Mouse (Mus musculus) fibroblast of lung, adult 2 months (primary cell): Measurements from ENCODE around the gene Cfap298.

ENCODE experiments used
- DNase-seq: peaks from one replicate; pipeline ENCODE4 v3.0.0-alpha.2; 2011; ENCODE audit warnings: low read depth

Gene Cfap298

DNA sequence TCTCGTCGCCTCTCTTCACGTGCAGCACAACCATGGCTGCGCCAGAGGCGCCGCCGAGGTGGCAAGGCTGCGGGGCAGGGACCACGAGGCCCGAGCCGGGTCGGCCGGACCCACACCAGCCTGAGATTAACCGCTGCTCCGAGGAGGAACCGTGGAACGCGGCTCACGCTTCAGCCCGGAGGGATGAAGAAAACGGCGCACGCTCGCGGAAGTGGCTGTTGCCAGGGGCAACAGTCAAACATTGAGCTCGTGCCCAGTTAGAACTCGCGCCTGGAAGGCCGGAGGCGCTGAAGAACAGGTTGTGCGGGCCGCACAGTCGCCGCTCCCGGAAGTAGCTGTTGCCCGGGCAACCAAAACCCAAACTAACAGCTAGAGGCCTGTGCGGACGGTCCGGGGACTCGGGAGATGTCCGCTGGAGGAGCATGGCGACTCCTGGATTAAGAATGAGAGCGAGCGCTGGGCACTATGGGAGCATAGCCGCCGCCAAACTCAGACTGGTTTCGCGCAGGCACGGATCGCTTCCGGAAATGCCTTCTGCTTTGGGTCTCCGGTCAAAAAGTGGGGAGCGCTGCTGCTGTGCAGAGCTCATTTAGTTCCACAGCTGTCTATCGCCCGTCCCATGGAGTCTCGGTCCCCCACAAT lies at the start of gene Cfap298:
Gene Cfap298, minus strand, starts transcription at position 428 of the 642 bp plus-strand sequence.
- peak; percentile 76 for DNase-seq

- DNase-seq, result no peak
Measured at GRCm38 (mm10) chr16:90971004-90971403, 36.1 kb upstream of the Cfap298 start.

DNA sequence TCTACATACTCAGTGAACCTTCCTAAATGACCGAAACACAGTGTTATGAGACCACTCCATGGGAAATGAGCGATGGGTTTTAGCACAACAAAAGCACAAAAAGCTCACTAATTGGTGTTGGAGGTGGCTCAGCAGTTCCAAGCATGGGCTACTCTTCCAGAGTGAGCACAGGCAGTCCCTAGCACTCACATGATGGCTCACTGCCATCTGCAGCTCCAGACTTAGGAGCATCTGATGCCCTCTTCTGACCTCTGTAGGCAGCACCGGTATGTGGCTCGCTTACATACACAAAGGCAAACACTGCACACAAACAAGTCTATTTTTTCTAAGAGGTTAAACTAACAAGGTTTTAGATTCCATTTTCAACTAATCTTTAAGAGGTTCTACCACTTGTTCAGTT lies 31.3 kb upstream of the Cfap298 start:
- no peak for DNase-seq

GRCm38 (mm10) chr16:90964302-90964701 lies 29.4 kb upstream of the Cfap298 start:
- no peak for DNase-seq

DNA sequence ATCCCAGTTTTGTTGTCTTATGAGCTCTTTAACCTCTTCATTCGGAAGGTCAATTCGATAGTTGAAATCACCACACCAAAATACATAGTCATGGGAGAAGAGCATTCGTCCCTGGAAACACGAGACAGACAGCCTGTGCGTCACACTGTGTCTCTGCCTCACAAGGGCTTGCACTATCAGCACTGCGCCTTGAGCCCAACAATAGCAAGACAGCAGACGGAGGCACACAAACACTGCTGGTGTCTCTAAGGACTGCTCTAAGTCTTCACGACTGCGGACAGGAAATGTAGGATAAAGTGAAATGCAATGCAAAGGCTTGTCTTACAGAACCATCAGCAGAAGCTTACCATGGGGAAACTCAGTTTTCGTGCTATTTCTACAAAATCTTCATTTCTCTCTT lies 29.0 kb upstream of the Cfap298 start:
- no peak for DNase-seq

DNA sequence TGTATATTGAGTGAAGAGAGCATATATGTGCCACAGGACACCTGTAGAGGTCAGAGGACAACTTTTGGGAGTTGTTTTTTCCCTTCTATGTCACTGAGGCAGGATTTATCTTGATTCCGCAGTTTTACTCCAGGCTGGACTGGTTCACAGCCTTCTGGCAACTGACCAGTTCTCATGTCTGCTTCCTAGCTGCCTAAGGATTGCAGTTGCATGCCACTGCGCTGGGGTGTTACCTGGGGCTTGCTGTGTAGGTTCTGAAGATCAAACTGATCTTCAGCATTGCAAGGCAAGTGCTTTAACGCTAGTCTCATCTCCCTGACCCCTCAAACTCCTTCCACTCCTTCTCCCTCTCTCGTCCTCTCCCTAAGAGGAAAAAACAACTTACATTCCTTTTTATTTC lies 28.3 kb upstream of the Cfap298 start:
- DNase-seq, result no peak

DNA sequence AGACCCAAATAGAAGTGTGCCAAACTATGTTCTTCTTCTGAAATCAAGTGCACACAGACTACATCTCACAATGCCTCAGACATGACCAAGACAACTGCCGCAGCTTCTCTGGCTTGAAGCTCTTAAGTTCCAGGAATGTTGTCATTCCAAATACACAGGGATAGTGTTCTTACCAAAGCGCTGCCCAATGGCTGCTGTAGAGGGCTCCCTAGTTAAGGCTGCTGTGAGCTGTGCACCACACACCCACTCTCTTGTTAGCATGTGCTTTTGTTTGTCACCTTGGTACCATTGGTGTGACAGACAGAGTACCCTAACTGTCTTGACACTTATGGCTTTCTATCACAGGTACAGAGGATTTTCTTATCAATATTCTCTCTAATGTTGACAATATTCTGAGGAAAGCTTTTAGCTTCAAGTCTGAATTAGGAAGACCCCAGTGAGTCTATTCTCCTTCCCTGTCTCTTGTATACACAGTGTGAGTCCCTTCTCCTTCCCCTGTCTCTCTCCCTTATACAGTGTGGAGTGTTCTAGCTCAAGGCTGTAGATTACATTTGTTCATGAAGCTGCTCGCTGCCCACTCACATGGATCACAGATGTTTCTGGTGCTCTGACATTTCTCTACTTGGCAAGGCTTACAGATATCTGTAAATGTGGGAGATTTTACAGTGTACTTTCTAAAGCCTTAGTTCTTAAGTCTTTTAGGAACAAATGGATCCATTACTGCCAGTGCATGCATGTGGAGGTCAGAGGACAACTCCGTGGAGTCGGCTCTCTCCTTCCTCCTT lies 23.6 kb upstream of the Cfap298 start:
- DNase-seq, result no peak

DNA sequence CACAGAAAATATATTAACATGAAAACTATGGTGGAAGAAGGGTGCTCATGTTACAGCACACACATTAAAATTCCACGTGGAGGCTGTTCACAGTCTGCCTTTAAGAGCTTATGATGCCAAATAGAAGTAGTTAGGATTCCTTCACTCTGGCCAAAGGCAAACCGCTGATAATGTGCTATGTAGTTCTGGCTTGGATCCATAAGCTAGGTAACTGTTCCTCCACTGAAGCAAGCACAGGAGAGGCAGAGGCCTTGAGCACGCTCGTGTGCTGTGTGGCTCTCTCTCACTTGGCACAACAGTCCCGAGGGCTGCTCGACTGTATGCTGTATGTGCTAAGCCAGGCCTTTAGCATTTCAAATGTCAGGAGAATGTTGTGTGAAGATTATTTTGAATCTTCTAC lies 20.6 kb upstream of the Cfap298 start:
- no peak for DNase-seq

- no peak for DNase-seq
Measured at GRCm38 (mm10) chr16:90953770-90954169, 18.9 kb upstream of the Cfap298 start.

- no peak for DNase-seq
Measured at GRCm38 (mm10) chr16:90953147-90953546, 18.2 kb upstream of the Cfap298 start.

- no peak for DNase-seq
Measured at GRCm38 (mm10) chr16:90950354-90950963, 15.5 kb upstream of the Cfap298 start.

GRCm38 (mm10) chr16:90946977-90947376 lies 12.1 kb upstream of the Cfap298 start:
- no peak for DNase-seq

DNA sequence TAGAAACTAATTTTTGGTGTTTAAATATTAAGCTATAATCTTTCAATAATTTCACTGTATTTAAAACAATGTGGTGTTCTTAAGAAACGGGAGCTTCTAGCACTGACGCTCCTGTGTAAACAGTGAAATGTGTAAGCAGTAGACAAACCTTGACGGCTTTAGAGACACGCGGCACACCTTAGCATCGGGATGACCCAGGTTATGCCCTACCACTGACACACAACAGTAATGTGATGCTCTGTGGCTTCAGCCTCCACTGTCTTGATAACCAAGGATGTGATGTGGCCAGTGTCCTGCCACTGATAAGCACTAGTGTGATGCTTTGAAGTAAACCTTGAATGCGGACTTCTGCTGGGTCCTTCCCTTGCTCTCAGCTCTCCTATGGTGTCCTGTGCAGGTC lies 6.3 kb upstream of the Cfap298 start:
- no peak for DNase-seq

DNA sequence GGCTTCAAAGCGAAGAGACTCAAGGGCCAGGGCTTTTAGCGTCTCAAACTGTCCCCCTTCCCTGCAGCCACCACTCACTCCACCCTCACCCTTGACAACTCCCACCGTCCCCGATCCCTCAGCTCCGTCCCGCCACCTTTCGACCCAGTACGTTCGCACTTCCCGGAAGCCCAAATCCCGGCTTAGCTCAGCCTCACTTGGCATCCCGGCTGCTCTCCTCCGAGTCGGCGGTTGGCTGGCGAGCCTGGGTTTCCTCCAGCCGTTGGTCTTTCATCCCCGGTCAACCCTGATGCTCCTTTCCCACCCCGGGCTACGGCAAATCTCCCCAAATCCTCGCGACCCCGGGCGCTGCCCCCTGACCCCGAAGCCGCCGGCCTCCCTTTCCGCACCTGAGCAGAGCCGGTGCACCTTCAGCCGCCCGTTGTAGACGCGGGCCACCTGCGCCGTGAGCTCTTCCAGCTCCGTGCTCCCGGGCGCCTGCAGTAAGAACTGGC lies 674 bp downstream of the Cfap298 start:
- peak; percentile 15 for DNase-seq

GRCm38 (mm10) chr16:90933534-90934176 lies 1.3 kb downstream of the Cfap298 start:
- DNase-seq, result no peak

DNA sequence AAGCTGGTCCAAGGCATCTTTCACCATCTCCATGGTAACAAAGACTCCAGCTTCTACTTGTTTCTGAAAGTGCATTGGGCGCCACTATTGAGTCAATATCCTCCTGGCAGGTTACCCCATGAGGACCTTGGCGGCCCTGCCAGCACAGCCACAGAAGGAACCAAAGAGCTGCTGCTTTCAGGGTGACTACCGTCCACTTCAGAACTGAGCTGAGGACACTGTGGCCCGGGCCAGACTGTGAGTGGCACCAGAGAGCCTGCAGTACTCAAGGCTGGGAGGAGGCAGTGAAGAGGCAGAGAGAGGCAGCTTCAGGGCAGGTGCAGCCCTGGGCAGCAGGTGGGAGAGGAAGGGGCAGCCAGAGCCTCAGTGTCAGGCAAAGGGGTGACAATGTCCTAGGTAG lies 7.5 kb downstream of the Cfap298 start:
- no peak for DNase-seq

DNA sequence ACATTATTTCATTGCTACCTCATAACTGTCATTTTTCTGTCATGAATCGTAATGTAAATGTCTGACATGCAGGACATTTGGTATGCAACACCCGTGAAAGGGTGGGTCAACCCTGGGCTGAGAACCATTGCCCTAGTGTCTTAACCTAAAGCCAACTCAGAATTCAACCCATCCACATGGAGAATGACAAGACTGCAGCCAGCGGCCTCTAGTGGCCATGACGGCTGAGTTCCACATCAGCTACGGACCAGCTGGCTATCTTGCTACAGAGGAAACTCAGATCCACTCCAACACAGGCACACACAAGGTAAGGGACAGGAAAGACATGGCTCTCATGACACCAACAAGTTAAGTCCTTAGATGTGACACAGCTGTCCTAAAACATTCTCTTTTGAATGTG lies 9.5 kb downstream of the Cfap298 start:
- DNase-seq, result peak; percentile 31

GRCm38 (mm10) chr16:90924606-90925370 lies 10.1 kb downstream of the Cfap298 start:
- DNase-seq, result no peak

DNA sequence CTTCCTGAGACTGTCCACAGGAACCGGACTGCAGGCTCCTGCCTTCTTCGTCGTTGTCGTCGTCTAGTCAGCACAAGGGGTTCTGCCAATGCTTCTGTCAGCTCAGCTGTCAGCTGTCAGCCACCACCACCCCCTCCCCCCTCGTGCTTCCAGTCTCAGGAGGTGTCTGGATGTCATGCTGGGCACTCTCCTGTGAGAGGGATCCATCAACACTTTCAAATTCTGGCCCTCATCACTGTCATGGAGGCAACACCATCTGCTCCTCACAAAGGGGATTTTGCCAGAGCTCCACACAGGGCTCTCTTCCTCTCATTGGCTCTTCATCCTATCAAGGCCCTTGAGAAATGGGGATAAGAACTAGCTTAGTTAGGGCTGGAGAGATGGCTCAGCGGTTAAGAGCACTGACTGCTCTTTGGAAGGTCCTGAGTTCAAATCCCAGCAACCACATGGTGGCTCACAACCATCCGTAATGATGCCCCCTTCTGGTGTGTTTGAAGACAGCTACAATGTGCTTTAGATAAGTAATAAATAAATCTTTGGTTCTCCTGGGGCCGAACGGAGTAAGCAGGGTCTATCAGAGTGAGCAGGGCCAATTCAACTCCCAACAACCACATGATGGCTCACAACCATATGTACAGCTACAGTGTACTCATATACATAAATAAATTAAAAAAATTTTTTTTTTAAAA lies 13.3 kb downstream of the Cfap298 start:
- DNase-seq, result no peak

DNA sequence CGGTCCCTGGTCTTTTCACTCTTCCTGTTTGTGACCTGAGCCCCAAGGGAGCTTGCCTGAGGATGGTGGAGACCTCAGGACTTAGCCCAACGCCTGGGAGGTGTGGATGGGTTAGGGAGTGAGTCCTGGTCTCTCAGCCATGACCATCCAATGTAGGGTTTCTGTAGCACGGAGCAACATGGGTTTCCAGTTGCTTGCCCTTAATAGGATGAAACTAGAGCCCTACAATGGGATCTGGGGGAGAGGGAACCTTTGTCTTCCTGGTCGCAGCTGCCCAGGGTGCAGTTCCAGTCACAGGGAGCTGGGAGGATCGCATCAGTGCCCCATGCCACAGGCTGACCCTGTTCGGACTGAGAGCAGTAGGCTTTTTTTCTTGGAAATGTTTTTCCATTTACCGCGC lies 17.8 kb downstream of the Cfap298 start:
- no peak for DNase-seq

- peak; percentile 13 for DNase-seq
Measured at GRCm38 (mm10) chr16:90916040-90916481, 18.9 kb downstream of the Cfap298 start.
